Mouse (Mus musculus) lung, postnatal 0 days (tissue): ENCODE results near the gene Timeless. TPM values are rescaled to one million over a fixed set of nuclear protein-coding genes. Genes with fewer than 3 reads are reported as not detected.

Experiments
- ATAC-seq: fragments of 200-750 bp; cut with Nextera tagmentation; 2 replicates; pipeline ENCODE4 v1.8.0; 2017; ENCODE audit warnings: moderate library complexity
- DNase-seq: peaks from one replicate; pipeline ENCODE4 v3.0.0-alpha.2; 2016; ENCODE audit warnings: low spot score
- H3K27ac ChIP-seq: fragments of 300-500 bp; sonication (generic); 2 replicates; pipeline ENCODE4 v1.5.1; 2014; ENCODE audit warnings: antibody characterized with exemption, mild to moderate bottlenecking, low read length, mixed read lengths
- H3K27me3 ChIP-seq: fragments of 300-500 bp; sonication (generic); replicated peaks from 2 replicates; pipeline ENCODE4 v1.6.1; 2014; ENCODE audit warnings: low read length, mixed read lengths; ENCODE audit not compliant: insufficient read depth
- H3K36me3 ChIP-seq: fragments of 300-500 bp; sonication (generic); 2 replicates; pipeline ENCODE4 v1.6.1; 2014; ENCODE audit warnings: low read length, mixed read lengths; ENCODE audit not compliant: insufficient read depth
- H3K4me1 ChIP-seq: fragments of 300-500 bp; sonication (generic); 2 replicates; pipeline ENCODE4 v1.6.1; 2014; ENCODE audit warnings: antibody characterized with exemption, low read depth, low read length, mixed read lengths; ENCODE audit not compliant: insufficient read depth
- H3K4me2 ChIP-seq: fragments of 300-500 bp; sonication (generic); replicated peaks from 2 replicates; pipeline ENCODE4 v1.6.1; 2014; ENCODE audit warnings: low read depth, mild to moderate bottlenecking, low read length, moderate library complexity, mixed read lengths
- H3K4me3 ChIP-seq: fragments of 300-500 bp; sonication (generic); 2 replicates; pipeline ENCODE4 v1.5.1; 2014; ENCODE audit warnings: low read depth, low read length
- H3K9ac ChIP-seq: fragments of 300-500 bp; sonication (generic); replicated peaks from 2 replicates; pipeline ENCODE4 v1.6.1; 2014; ENCODE audit warnings: low read depth, mild to moderate bottlenecking
- H3K9me3 ChIP-seq: fragments of 300-500 bp; sonication (generic); 2 replicates; pipeline ENCODE4 v1.6.1; 2016; ENCODE audit warnings: low read length, mixed read lengths
- CTCF ChIP-seq: IDR thresholded peaks from 2 replicates; pipeline ENCODE4 v1.5.1; 2016; ENCODE audit warnings: antibody characterized with exemption, mild to moderate bottlenecking
- EP300 ChIP-seq: IDR thresholded peaks from 2 replicates; pipeline ENCODE4 v1.6.1; 2016; ENCODE audit warnings: antibody characterized with exemption, mild to moderate bottlenecking, control low read depth
- WGBS: fragments of 180-500 bp; shearing (Covaris S2); extraction: QIAGEN DNeasy Blood & Tissue Kit; methylation state at CpG from one replicate; pipeline ENCODE4 v1.1.7; 2014; 5-methylcytosine and 5-hydroxymethylcytosine counted together
- polyA plus RNA-seq: library from polyadenylated mRNA; unstranded; fragments of >200 nt; fragmentation: Nextera tagmentation; extraction: Ambion mirVana; gene quantifications from 2 replicates; pipeline ENCODE4 v1.2.1, GENCODE M21; 2015

Gene Timeless
- polyA plus RNA-seq, 1 experiment from 2014 or later: 11.2 TPM

- no peaks in the 10 kb centered on the region for H3K27me3 ChIP-seq
- no peak overlapping the region for H3K4me3 ChIP-seq
- no peak overlapping the region for H3K4me2 ChIP-seq
- H3K36me3 ChIP-seq: no peaks in the 10 kb centered on the region
- H3K4me1 ChIP-seq: no peaks in the 10 kb centered on the region
- H3K27ac ChIP-seq: no peak overlapping the region
- WGBS: 91% methylated on average over 15 of the region's 15 CpGs
- TF ChIP-seq CTCF (no peak), EP300 (no peak)
- ATAC-seq: no peak
- DNase-seq: no peak
- no peak overlapping the region for H3K9ac ChIP-seq
- H3K9me3 ChIP-seq: no peaks in the 10 kb centered on the region
Observed at GRCm38 (mm10) chr10:128244121-128244520, 12.3 kb downstream of the Timeless start.

DNA sequence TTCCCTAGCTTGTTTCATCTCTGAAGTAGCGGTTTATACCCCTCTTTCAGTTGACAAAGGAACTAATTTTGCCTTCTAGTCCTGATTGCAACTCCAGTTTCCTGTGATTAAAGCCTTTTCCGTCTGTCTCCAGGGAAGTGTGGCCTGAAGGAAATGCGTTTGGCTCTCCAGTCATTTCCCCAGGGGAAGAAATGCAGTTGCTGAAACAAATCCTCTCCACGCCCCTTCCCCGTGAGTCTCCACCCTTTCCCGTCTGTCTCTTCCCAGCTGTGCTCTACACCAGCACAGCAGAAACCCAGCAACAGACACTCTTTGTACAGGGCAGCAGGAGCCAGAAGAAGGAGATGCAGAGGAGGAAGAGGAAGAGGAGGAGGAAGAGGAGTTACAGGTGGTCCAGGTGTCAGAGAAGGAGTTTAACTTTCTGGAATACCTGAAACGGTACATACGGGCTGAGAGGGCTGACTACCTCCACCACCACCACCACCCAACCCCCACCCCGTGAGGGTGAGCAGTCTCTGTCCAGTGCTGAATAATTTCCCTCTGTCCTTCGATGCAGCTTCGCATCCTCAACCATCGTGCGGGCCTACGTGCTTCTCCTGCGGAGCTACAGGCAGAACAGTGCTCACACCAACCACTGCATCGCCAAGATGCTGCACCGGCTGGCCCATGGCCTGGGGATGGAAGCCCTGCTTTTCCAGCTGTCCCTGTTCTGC is 15.3 kb downstream of the Timeless start:
- Histone ChIP-seq H3K9ac (no peak overlapping the region), H3K36me3 (peaks cover 6% of the 10 kb centered on the region), H3K4me3 (peak overlapping the region; percentile 26), H3K4me1 (no peaks in the 10 kb centered on the region), H3K27ac (peak overlapping the region; percentile 82), H3K9me3 (no peaks in the 10 kb centered on the region), H3K27me3 (no peaks in the 10 kb centered on the region), H3K4me2 (peak overlapping the region; percentile 47)
- peak; percentile 76 for DNase-seq
- TF ChIP-seq CTCF: no peak
- TF ChIP-seq EP300: peak; percentile 76
- peak; percentile 89 for ATAC-seq
- 73% methylated on average over 17 of the region's 17 CpGs for WGBS

DNA sequence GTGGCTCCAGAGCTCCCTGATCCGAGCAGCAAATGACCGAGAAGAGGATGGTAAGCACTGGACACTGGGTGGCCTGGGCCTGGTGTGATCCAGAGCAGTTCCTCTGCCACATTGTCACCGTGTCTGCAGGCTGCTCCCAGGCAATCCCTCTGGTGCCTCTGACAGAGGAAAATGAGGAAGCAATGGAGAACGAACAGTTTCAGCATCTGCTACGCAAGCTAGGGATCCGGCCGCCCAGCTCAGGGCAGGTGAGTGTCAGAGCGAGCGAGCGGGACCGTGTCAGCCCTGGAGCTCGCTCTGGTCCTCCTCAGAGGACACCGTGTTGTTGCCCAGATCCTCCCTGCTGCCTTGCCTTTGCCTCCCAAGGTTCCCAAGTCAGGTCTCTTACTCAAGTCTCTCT is 18.7 kb downstream of the Timeless start:
- Histone ChIP-seq H3K9me3 (no peaks in the 10 kb centered on the region), H3K27me3 (no peaks in the 10 kb centered on the region), H3K27ac (no peak overlapping the region), H3K4me1 (no peaks in the 10 kb centered on the region), H3K9ac (no peak overlapping the region), H3K36me3 (peaks cover 6% of the 10 kb centered on the region), H3K4me3 (no peak overlapping the region), H3K4me2 (no peak overlapping the region)
- WGBS: 90% methylated on average over 13 of the region's 13 CpGs
- DNase-seq: no peak
- TF ChIP-seq CTCF: no peak
- no peak for TF ChIP-seq EP300
- no peak for ATAC-seq

DNA sequence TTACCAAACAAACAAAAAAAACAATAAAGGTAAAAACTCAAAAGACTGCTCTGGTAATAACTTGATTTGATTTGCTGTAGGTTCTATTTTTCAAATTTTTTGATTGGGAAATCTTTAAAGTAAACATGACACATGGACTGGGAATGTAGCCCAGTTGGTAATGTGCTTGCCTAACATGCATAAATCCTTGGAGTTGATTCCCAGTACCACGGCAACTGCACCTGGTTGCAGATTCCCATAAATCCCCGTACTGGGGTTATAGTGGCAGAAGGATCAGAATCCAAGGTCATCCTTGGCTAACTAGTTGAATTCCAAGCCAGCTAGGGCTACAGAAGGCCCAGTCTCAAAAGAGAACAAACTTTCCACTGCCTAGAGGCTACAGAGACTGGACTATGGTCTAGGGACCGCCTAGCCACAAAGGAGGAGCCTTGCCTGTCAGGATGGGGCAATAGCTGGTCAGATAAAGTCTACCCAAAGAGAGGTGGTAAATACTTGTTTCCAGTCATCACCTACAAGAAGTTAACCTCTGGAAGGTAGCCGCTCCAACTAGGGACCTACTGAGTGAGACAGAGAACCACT is 21.9 kb downstream of the Timeless start, which contains the start of gene Apon:
Gene Apon, plus strand, starts transcription at position 420 of the 579 bp plus-strand sequence.
- no peaks in the 10 kb centered on the region for H3K4me1 ChIP-seq
- no peaks in the 10 kb centered on the region for H3K27me3 ChIP-seq
- peaks cover 6% of the 10 kb centered on the region for H3K36me3 ChIP-seq
- WGBS: 68% methylated on average over 4 of the region's 4 CpGs
- DNase-seq (peak; percentile 54), ATAC-seq (0 out of 2 replicates have a peak, but pooled peaks have one; percentile 23)
- peak within 1 kb of the TSS; percentile 26; the same call in 1 of the 2 replicates for H3K27ac ChIP-seq
- no peak within 1 kb of the TSS for H3K4me2 ChIP-seq
- H3K9ac ChIP-seq: no peak within 1 kb of the TSS
- H3K4me3 ChIP-seq: no peak within 1 kb of the TSS
- TF ChIP-seq EP300 (no peak), CTCF (no peak)
- no peaks in the 10 kb centered on the region for H3K9me3 ChIP-seq

- 79% methylated on average over 8 of the region's 8 CpGs for WGBS
- Histone ChIP-seq H3K4me1 (no peaks in the 10 kb centered on the region), H3K36me3 (no peaks in the 10 kb centered on the region; the same call in 1 of the 2 replicates), H3K9me3 (no peaks in the 10 kb centered on the region), H3K4me2 (no peak overlapping the region), H3K9ac (no peak overlapping the region), H3K4me3 (no peak overlapping the region), H3K27me3 (no peaks in the 10 kb centered on the region), H3K27ac (no peak overlapping the region)
- no peak for ATAC-seq
- no peak for DNase-seq
- TF ChIP-seq CTCF: no peak
- no peak for TF ChIP-seq EP300
Observed at GRCm38 (mm10) chr10:128255925-128256324, 24.1 kb downstream of the Timeless start.

GRCm38 (mm10) chr10:128256328-128256727 is 24.5 kb downstream of the Timeless start:
- TF ChIP-seq CTCF (no peak), EP300 (no peak)

More at GRCm38 (mm10) chr10:128256328-128256727, 24.5 kb downstream of the Timeless start:
- Histone ChIP-seq H3K4me2 (no peak overlapping the region), H3K9me3 (no peaks in the 10 kb centered on the region), H3K27ac (no peak overlapping the region), H3K36me3 (no peaks in the 10 kb centered on the region; the same call in 1 of the 2 replicates), H3K4me3 (no peak overlapping the region), H3K27me3 (no peaks in the 10 kb centered on the region), H3K9ac (no peak overlapping the region), H3K4me1 (no peaks in the 10 kb centered on the region)
- no peak for DNase-seq
- ATAC-seq: no peak
- 73% methylated on average over 8 of the region's 8 CpGs for WGBS
